Mouse (Mus musculus): ENCODE measurements around the gene Gm49450.

DNA sequence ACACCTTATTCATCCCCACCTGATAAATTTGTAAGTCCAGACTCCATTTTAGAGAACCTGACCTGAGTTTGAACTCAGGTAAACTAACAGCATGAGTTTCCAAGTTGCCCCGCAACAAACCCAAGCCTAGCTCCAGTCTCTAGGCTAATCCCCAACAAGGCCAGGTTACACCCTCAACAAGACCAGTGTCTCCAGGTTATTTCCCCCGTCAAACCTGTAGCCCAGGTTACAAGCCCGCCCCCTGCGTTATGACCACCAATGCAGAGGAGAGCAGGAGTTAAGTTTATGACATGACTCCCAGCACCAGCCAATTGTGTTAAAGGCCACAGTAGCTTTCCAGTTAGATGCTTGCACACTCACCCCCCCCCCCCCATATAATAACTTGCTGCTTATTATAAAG, 10.2 kb downstream of the Gm49450 start:
- no peak for TF ChIP-seq POLR2A (IDR thresholded peaks at IDR 0.05; ENCODE audit: control insufficient read depth, extremely low read depth, insufficient read depth, low read length, poor library complexity)
- TF ChIP-seq CTCF (IDR thresholded peaks at IDR 0.05; ENCODE audit: borderline replicate concordance, control insufficient read depth, extremely low read depth, insufficient read depth, low read length, poor library complexity): no peak
